Mouse (Mus musculus): ENCODE results near the gene Chp2.
"Not testable (repeated sequence)": the region's sequence is repeated elsewhere in the genome, so short reads cannot be mapped to it uniquely, and the experiment has no call there.

Chp2 gene

DNA sequence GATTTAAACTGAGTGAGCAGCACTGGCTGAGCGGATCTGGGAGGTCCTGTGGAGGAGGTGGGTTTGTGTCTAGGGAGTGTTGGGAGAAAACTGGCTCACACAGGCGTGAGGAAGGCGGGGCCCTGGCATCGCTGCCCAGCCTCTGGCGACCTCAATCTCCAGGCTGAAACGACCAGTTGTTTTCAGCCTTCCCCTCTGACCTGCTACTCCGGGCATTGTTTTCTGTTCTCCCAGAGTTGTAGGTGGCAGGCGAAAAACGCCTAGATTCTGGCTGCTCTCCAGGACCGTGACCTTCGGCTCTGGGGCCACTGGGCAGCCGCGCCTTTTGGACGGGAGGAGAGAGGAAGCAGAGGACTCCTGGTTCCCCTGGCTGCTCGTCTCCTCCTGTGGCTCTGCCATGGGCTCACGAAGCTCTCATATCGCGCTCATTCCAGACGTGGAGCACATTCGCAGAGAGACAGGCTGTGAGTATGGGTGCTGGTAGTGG, at the start of gene Chp2:
Gene Chp2 (plus strand): TSS at position 182 of the 487 bp plus-strand sequence.
- peak; percentile 43 to 59 for DNase-seq

DNA sequence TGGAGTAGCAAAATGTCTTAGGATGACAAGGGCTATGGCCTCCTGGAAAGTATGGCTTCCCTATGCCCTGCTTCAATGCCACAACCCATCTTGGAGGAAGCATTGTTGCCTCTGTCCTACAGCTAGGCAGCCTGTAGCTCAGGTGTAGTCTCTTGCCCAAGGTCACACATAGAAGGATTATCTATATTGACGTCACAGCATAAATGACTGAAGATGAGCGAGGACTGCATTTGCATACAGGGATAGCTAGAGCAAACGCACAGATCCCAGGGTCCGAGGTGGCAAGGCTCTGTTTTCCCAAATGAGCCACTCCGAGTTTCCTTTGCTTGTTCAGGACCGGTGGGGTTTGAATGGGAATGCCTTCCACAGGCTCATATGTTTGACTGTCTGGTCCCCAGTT, 48.6 kb upstream of the Chp2 start:
- no peak for DNase-seq

DNA sequence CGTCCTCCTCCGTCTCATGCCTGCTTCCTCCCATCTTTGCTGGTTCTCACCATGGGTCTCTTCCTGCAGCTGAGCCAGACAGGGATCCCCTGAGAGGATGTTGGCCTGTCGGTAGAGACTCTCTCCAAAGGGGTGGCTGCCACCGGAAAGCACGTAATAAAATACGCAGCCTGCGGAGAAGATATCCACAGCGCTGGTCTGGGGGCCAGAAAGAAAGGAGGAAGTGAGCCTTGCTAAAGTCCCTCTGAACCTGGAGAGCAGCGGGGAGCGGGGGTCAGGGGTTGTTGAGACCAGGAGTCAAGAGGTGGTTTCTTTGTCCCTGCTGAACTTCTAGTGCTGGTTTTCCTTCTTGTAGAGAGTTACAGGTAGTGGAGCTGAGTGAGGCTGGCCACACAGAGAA, 47.7 kb upstream of the Chp2 start:
- no peak for DNase-seq

DNA sequence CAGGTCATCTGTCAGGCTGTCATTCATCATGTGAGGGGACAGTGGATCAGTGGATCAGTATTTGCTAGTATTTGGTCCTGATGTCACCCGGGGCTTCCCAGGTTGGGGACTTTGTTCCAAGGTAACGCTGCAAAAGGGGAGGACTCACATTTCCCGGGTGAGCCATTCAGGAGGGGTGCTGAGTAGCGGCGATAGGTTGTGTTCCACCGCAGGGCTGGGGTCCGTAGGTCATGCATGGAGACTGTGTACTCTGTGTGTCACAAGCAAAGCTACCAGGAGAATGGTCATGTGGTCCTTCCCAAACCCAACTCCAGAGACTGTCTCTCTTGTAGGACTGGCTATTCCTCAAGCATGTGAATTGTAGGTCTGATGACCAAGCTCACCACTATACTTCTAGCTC, 38.6 kb upstream of the Chp2 start:
- no peak for DNase-seq

DNA sequence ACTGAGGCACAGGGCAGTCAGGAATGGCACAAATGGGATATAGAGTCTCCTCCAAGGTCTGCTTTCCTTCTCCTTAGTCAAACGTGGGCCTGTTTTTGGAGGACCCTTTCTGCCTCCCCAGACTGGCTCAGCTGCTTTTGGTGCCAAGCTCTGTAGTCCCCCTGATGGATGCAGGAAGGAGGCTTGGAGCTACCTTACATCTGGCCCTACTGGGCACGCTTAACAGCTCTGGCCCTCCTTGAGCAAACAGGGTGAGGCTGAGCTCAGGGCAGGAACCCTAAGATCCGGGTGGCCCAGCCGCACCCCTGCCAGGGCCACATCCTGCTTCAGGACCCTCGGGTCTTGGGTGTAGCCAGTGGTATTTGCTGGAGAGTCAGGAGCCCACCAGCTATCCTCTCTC, 34.7 kb upstream of the Chp2 start:
- no peak for DNase-seq

DNA sequence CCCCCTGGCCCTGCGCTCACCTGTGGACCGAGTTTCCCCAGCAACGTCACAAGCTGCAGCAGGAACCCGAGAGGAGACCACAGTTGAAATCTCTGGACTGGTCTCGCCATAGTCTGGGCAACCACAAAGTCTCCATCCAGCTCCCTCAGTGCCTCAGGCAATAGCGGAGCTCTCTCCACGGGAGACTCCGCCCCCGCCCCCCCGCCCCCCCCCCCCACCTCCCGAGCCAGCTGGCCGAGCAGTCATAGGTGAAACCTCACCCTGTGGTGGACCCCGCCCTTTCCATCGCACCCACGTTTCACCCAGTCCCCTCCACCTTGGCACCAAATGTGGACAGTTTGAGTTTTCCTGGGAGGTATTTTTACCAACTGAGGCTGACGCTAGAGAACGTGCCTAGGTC, 33.3 kb upstream of the Chp2 start, which contains the start of gene Ern2:
Gene Ern2 (minus strand): TSS at position 165 of the 400 bp plus-strand sequence.
- DNase-seq, result no peak

DNA sequence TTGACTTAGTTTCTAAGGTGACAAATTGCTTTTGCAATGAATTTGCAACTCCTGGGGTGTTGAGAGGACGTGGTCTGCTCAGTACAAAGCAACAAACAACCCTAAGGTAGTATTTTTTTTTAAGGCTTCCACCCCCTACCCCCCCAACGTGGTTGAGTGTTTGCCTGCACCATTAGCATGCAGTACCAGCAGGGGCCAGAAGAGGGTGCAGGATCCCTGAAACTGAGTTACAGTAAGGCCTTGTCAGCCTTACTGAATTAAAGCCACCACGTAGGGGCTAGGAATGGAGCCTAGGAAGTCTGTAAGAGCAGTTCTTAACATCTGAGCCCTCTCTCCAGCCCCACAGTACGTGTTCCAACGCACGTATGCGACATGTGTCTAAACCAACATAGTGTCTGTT, 29.8 kb upstream of the Chp2 start:
- DNase-seq, result peak; percentile 74 to 75

DNA sequence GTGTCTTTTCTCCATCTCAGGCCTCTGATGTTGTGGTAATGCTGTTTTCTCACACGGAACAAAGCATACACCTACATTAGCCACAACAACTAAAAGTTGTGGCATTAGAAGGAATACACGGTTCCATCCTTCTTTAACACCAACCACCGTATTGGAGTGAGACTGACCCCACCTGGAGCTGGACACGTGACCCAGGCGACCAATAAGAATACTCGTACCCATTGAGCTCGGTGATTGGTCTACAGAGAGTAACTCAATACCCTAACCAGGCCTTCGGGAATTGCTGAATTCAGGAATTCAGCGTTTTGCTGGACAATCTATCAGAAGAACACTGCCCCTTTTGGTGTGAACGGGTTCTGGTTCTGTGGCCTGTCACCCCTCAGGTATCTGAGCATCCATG, 28.2 kb upstream of the Chp2 start:
- DNase-seq, result no peak

DNA sequence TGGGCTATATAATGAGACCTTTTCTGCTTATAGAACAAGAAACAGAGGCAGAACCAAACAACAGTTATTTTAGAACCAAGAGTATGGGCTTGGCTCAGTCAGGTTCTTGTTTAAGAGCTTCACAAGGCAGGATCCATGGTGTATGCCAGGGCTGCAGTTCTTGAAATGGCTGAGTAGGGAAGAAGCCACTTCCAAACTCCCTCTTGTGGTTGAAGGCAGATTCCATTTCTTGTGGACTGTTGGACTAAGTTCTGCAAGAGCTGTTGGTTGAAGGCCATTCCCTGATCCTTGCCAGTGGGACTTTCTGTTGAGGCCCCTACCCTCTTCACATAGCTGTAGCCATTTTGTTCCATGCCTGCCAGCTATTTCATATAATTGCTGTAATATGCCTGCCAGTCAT, 25.4 kb upstream of the Chp2 start:
- no peak for DNase-seq

DNA sequence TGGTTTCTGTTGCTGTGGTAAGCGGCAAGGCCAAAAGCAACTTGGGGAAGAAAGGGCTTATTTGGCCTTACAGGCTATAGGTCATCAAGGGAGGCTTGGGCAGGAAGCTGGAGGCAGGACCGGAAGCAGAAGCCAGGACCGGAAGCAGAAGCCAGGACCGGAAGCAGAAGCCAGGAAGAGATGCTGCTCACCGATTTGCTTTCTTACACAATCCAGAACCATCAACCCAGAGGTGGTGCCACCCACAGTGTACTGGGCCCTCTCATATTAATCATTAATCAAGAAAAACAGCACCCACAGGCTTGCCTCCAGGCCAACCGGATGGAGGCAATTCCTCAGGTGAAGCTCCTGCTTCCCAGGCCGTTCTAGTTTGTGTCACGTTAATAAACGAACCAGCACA, 22.5 kb upstream of the Chp2 start:
- no peak for DNase-seq

DNA sequence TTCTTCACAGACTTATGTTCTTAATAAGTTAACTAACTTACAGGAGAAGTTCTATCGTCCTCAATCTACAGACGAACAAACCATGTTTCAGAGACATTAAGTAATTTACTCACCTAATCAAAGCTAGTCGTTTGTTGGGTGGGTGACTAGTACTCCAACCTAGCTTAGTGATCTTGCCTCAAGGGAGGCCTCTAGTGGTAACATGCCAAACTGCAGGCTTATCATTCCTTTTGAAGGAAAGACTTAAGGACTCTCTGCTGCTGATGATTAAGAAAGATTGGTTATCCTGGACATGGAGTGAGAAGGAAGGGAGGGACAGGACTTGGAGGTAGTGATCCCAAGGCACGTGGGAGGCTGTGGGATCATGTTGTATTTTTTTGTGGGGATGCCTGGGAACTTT, 22.0 kb upstream of the Chp2 start:
- peak; percentile 65 to 69 for DNase-seq

DNA sequence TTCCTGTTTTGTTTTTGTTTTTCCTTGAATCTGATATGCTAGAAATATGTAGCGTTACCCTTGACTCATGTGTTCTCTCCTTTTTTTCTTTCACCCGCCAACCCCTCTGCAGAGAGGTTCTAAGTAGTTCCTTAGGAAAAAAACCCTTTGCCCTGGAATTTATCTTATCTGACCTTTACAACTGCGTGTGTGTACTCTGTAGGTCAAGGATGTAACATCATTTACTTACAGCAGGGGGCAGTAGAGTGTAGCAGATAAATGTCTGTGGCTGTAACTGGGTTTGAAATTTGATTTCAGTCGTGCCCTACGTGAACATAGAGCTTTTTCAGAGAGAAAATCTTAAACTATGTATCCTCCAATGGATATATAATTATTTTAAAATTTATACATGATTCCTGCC, 20.0 kb upstream of the Chp2 start:
- no peak for DNase-seq

DNA sequence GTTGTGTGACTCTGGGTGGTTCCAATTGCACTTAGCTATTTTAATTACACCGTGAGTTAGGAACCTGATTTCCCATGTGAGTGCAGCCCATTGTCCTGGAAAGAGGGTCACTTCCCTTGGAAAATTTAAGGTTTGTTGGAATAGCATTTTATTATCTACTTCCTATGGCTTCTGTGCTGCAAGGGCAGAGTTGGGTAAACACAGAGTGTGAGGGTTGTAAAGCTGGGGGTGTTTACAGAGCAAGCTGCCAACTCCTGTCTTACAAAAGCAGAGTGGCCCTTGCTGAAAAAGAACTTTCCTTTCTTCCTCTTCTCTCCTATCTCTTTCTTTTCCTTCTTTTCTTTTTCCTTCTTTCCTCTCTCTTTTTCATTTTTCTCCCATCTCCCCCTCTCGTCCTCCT, 15.4 kb upstream of the Chp2 start:
- no peak for DNase-seq

DNA sequence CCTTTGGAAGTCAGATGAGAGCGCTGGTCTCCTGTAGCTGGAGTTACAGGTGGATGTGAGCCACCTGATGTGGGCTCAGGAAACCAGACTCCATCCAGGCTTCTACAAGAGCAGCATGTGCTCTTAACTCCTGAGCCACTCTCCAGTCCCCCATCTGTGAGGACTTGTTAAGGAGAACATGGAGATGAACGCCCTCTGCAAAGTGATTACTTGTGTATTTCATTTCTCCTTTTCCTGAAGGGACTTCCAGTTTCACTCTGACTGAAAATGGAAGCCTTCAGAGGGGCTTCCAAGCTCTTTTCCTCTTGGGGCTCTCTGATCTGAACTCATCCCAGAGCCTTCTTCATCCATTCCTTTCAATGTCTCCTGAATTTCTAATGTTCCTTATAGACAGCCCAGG, 13.2 kb upstream of the Chp2 start:
- DNase-seq, result no peak

DNA sequence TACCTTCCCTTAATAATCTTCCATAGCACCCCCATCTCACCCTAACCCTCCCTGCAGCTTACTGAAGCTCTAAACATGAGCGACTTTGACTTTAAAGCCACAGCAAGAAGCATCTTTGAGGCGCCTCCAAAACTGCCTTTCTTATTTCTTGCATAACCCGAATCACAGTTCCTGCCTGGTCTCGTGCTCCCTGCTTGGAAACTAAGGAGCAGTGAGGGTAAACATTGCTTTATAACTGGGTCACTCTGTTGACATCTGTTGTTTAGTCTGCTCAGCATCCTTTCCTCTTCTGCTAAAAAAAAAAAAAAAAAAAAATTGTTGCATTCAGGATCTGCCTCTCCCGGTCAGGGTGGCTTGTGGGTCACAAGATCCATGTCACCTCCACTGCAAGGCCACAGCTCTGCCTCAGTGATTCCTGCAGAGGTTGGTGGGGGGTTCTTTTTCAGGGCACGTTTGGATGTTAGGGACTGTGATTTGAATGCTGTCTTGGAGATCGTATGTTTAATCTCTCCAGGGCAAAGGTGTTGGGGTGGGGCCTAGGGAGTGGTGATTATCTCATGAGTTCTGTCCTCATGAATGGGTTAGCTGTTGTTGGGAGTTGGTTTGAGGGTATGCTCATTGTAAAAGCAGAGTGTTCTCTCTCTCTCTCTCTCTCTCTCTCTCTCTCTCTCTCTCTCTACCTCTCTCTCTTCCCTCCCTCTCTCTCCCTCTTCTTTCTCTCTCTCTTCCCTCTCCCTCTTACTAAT, 10.8 kb upstream of the Chp2 start:
- no peak for DNase-seq

DNA sequence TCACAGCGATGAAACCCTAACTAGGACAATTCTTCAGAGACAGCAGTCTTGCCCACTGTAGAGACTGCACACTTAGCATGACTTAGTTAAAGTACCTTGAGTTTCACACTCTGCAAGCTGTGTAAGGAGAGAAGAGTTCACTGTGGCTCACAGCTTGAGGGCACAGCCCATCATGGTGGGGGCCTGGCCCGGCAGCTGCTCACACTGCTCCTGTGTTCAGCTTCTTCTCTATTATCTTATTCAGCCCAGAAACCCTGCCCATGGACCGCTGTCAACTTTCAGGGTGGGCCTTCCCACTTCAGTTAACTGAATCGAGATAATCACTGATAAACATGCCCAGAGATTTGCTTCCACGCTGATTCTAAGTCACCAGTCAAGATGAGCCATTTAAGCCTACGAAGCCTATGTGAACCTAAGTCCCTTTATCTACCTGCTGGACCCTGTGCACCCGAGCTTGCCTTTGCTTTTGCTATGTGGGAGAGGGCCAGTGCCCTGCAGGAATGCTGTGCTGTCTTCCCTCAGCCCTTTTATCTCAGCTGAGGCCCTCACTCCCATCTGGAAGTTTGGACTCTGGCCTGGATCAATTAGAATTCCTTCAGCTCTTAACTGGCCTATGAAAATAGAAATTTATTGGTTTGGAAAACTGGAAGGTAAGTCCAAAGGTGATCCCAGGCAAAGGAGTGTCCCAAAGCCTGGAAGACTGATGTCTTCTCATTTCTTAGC, 6.9 kb downstream of the Chp2 start:
- no peak for DNase-seq

DNA sequence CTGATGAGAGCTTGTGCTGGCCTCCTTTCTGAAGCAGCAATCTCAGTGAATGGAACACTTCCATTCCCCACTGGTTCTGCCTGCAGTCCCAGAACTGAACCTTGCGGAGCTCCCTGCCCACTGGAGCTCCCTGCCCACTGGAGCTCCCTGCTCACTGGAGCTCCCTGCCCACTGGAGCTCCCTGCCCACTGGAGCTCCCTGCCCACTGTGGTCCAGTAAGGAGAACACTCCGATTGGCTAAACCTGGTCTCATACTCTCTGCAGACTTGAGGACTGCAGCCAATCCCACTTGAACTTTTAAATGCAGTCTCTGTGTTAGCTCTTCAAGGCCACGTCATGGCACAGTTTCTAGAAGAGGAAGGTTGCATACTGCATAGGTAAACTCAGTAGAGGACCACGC, 7.4 kb downstream of the Chp2 start:
- DNase-seq, result no peak

DNA sequence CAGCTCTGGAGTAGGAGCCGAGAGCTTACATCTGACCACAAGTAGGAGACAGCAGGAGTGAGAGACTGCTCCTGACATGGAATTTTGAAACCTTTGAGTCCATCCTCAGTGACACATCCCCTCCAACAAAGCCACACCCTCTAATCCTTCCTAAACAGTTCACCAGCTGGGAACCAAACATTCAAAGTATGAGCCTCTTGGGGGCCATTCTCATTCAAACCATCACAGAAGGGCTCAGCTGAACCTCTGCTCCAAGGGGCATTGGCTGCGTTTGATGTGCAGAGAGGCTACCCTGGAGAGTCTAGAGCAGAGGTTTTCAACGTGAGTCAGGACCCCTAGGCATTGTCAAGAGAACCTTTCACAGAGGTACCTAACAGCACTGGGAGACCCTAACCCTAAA, 10.0 kb downstream of the Chp2 start:
- no peak for DNase-seq

DNA sequence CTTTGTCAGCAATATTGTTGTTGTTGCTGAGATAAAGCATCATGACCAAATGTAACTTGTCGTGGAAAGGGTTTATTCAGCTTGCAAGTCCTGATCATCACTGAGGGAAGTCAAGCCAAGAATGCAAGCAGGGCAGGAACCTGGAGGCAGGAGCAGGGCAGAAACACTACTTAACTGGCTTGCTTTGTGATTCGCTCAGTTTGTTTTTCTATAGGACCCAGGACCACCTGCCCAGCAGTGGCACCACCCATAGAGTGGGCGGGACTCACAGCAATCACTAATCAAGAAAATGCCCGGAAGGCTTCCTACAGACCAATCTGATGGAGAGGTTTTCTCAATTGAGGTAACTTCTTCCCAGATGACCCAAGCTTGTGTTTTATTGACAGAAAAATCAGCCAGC, 10.6 kb downstream of the Chp2 start:
- no peak for DNase-seq

DNA sequence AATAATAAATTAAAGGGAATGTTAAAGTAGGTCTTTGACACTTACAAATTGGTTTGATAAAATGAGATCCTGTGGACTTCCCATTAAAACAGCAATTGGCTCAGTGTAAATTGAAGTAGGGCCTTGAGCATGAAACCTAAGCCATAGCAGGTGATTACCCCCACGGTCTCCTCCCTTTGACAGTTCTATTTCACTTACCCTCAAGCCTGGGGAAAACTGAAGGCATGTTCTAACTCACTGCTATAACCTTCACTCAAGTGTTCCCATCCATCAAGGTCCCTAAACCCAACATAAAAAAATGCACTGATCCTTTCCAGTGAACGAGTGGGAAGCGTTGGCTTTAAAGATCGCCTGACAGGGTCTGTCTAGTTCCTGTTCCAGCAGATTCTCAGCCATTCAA, 11.6 kb downstream of the Chp2 start:
- no peak for DNase-seq

DNA sequence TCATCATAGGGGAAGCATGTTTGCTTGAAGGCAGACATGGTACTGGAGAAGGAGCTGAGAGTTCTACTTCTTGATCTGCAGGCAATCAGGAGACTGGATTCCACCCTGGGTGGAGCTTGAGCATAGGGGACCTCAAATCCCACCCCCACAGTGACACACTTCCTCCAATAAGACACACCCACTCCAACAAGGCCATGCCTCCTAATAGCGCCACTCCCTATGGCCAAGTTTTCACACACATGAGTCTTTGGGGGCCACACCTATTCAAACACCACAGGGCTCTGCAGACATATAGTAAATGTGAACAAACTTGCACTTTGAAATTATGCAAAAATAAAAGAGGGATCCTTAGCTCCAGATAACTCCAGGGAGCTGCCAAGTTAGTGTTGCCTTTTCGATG, 19.6 kb downstream of the Chp2 start:
- DNase-seq, result no peak

DNA sequence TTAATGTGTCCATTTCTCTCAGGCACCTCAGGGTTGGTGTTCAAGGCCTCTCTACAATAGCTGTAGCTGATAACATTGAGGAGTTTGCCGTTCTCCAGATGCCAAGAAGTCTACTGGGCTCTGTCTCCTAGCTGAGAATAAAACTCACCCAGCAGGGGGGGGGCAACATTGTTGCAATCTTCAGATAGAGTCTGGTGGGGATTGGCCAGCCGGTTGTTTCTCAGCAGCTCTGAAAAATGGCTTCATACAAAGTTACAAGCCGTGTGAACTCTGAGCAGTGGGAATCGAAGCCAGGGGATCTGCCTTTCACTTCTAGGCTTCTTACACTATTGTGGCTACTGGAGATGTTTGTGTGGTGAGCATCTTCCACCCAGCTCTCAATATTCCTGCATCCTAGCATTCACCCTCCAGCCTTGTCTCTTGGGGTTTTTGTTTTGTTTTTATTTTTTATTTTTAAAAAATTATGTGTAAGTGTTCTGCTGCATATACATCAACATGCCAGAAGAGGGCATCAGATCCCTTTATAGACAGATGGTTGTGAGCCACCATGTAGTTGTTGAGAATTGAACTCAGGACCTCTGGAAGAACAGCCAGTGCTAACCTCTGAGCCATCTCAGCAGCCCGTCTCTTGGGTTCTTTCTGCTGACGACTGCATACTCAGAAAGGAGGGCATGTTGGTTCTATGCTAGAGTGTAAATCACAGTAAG, 21.3 kb downstream of the Chp2 start:
- no peak for DNase-seq

DNA sequence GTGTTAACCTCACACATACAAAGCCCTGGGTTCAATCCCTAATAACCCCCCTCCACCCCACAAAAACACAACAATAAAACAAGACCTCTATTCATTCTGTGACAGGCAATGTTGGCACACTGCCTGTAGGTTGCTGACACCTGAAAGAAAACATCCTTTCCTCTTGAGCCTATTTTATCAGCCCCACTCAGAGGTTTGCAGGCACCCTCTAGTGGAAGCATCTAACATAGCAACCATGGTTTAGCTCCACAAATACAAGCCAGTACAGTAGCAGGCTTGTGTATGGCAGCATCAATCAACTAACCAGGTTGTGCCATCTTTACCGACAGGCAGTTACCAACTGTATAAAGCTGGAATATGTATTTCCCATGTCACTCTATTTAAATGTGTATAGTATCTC, 23.0 kb downstream of the Chp2 start:
- peak; percentile 22 to 44 for DNase-seq

DNA sequence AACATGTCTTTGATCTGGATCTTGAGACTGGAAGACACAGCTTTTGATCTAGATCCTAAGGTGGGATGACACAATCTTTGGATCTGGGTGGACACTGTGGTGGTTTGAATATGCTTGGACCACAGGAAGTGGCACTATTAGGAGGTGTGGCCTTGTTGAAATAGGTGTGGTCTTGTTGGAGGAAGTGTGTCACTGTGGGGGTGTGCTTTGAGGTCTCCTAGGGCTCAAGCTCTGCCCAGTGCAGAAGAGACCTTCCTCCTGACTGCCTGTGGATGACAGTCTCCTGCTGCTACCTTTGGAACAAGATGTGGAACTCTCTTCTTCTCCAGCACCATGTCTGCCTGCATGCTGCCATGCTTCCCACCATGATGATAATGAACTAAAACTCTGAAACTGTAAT, 23.4 kb downstream of the Chp2 start:
- DNase-seq, result not testable (repeated sequence)

Data from kidney, postnatal 4 days (tissue).